Mouse (Mus musculus) left cerebral cortex, adult 9 months (tissue): ENCODE measurements around the gene Gm5771.
"Not testable (repeated sequence)": the region's sequence is repeated elsewhere in the genome, so short reads cannot be mapped to it uniquely, and the experiment has no call there.

ENCODE experiments used
- DNase-seq, 2 experiments: peaks; one replicate each; pipeline ENCODE4 v3.0.0; 2022; ENCODE audit warnings: low spot score in 2 of 2

The Gm5771 gene

GRCm38 (mm10) chr6:41392056-41392455, at the start of gene Gm5771:
Gene Gm5771, plus strand, starts transcription at chr6:41392356.
- DNase-seq: not testable (repeated sequence)

- no peak for DNase-seq
Observed at GRCm38 (mm10) chr6:41353932-41354331, 38.2 kb upstream of the Gm5771 start, which contains the start of gene Try10. Gene Try10, plus strand, starts transcription at chr6:41354105.

GRCm38 (mm10) chr6:41373772-41374171, 18.4 kb upstream of the Gm5771 start:
- not testable (repeated sequence) for DNase-seq

GRCm38 (mm10) chr6:41377578-41377977, 14.6 kb upstream of the Gm5771 start, which contains the start of gene Prss3:
Gene Prss3, minus strand, starts transcription at chr6:41377678.
- DNase-seq: not testable (repeated sequence)

DNA sequence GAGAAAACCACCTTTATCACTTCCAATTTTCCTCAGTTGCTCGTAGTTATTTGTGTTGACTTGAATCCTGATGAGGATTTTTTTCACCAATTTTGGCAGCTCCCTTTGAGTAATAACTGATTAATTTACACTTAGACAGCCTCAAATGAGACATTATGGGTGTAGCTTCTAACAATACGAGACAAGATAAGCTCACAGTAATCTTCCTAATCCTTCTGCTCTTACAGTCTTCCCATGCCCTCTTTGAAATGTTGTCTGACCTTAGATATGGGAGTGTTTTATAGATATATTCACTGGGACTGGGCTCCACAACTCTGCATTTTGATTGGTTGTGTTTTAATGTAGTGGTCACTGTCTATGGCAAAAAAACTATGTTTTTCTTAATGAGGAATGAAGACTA, 5.4 kb upstream of the Gm5771 start:
- no peak for DNase-seq

DNA sequence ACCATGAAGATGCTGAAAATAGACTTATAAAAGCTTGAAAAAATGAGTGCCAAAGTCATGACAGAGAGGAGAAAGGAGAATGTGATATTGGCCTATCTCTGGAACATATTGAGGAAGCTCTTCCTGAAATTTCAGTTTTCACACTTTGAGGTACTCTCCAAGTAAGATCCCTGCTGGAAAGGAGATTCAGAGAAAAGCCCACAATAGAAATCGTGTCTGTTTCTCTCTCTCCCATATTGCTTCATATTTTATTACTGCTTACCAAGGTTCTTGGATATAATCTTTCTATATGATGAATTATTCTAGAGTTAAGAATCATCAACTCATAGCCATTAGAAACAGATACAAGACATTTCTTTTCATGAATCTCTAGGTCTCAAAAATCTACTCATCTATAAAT, 516 bp upstream of the Gm5771 start:
- DNase-seq: not testable (repeated sequence)

- DNase-seq: not testable (repeated sequence)
Observed at GRCm38 (mm10) chr6:41442261-41442660, 50.1 kb downstream of the Gm5771 start.

GRCm38 (mm10) chr6:41446045-41446444, 53.9 kb downstream of the Gm5771 start, which contains the start of gene Gm10334:
Gene Gm10334, minus strand, starts transcription at chr6:41446145.
- DNase-seq: not testable (repeated sequence)
